Mouse (Mus musculus): ENCODE measurements at regions not wholly inside any gene's neighbourhood (a gene's known extent, or its start where the extent isn't known, plus 50 kb on each side); places are given as distances from the start of the nearest gene placed in this dataset.

GRCm38 (mm10) chr10:38458975-38459374 is 362.6 kb downstream of the Rfpl4b start:
- H3K27me3 ChIP-seq (ENCODE audit: control insufficient read depth, insufficient read depth, low read length), result no peaks in the 10 kb centered on the region
- H3K4me1 ChIP-seq (ENCODE audit: control insufficient read depth, insufficient read depth, low read length), result no peaks in the 10 kb centered on the region
- no peak overlapping the region for H3K4me2 ChIP-seq
- no peak for ATAC-seq (replicated peaks; ENCODE audit: insufficient number of reproducible peaks, low FRiP score, low TSS enrichment)
- H3K9me3 ChIP-seq (replicated peaks; ENCODE audit: control insufficient read depth, low read length), result no peaks in the 10 kb centered on the region
- no peak overlapping the region for H3K27ac ChIP-seq (ENCODE audit: low read depth, low read length)
- no peak overlapping the region for H3K4me3 ChIP-seq (ENCODE audit: low read depth, low read length)
- WGBS (ENCODE audit: insufficient replicate concordance), result 71% methylated on average over 3 of the region's 3 CpGs
- H3K9ac ChIP-seq (ENCODE audit: low read depth, low read length), result no peak overlapping the region
- no peaks in the 10 kb centered on the region for H3K36me3 ChIP-seq (ENCODE audit: control insufficient read depth, insufficient read depth, low read length)

GRCm38 (mm10) chr10:38458424-38458823 is 363.2 kb downstream of the Rfpl4b start:
- ATAC-seq (replicated peaks; ENCODE audit: insufficient number of reproducible peaks, low FRiP score, low TSS enrichment), result no peak
- Histone ChIP-seq H3K27ac (ENCODE audit: low read depth, low read length) (no peak overlapping the region), H3K4me3 (ENCODE audit: low read depth, low read length) (no peak overlapping the region), H3K36me3 (ENCODE audit: control insufficient read depth, insufficient read depth, low read length) (no peaks in the 10 kb centered on the region), H3K9ac (ENCODE audit: low read depth, low read length) (no peak overlapping the region), H3K4me2 (no peak overlapping the region), H3K27me3 (ENCODE audit: control insufficient read depth, insufficient read depth, low read length) (no peaks in the 10 kb centered on the region), H3K4me1 (ENCODE audit: control insufficient read depth, insufficient read depth, low read length) (no peaks in the 10 kb centered on the region), H3K9me3 (replicated peaks; ENCODE audit: control insufficient read depth, low read length) (no peaks in the 10 kb centered on the region)
- WGBS (ENCODE audit: insufficient replicate concordance), result 71% methylated on average over 3 of the region's 3 CpGs

- Histone ChIP-seq H3K9me3 (replicated peaks; ENCODE audit: control insufficient read depth, low read length) (no peaks in the 10 kb centered on the region), H3K4me1 (ENCODE audit: control insufficient read depth, insufficient read depth, low read length) (no peaks in the 10 kb centered on the region), H3K27me3 (ENCODE audit: control insufficient read depth, insufficient read depth, low read length) (no peaks in the 10 kb centered on the region), H3K4me2 (no peak overlapping the region), H3K4me3 (ENCODE audit: low read depth, low read length) (no peak overlapping the region), H3K9ac (ENCODE audit: low read depth, low read length) (no peak overlapping the region), H3K36me3 (ENCODE audit: control insufficient read depth, insufficient read depth, low read length) (no peaks in the 10 kb centered on the region), H3K27ac (ENCODE audit: low read depth, low read length) (no peak overlapping the region)
- no peak for ATAC-seq (replicated peaks; ENCODE audit: insufficient number of reproducible peaks, low FRiP score, low TSS enrichment)
These were observed 364.8 kb downstream of the Rfpl4b start for GRCm38 (mm10) chr10:38456786-38457185.

DNA sequence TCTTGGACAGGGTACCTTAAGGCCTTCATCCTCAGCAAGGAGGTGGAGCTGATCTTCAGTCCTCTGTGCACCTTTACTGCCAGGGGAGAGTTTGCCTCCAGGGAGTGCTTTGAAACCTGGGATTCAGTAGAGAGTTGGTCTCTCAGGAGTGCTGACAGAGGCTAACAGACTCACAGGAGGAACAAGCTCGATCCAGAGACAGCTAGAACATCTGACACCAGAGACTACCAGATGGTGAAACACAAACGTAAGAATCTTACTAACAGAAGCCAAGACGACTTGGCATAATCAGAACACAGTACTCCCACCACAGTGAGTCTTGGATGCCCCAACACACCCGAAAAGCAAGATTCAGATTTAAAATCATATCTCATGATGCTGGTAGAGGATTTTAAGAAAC is 372.3 kb downstream of the Rfpl4b start:
- H3K9me3 ChIP-seq (replicated peaks; ENCODE audit: control insufficient read depth, low read length), result no peaks in the 10 kb centered on the region
- H3K36me3 ChIP-seq (ENCODE audit: control insufficient read depth, insufficient read depth, low read length), result no peaks in the 10 kb centered on the region
- no peaks in the 10 kb centered on the region for H3K4me1 ChIP-seq (ENCODE audit: control insufficient read depth, insufficient read depth, low read length)
- H3K4me3 ChIP-seq (ENCODE audit: low read depth, low read length), result no peak overlapping the region
- H3K4me2 ChIP-seq, result no peak overlapping the region
- no peak for ATAC-seq (replicated peaks; ENCODE audit: insufficient number of reproducible peaks, low FRiP score, low TSS enrichment)
- no peak overlapping the region for H3K27ac ChIP-seq (ENCODE audit: low read depth, low read length)
- 77% methylated on average over 4 of the region's 4 CpGs for WGBS (ENCODE audit: insufficient replicate concordance)
- H3K9ac ChIP-seq (ENCODE audit: low read depth, low read length), result no peak overlapping the region
- H3K27me3 ChIP-seq (ENCODE audit: control insufficient read depth, insufficient read depth, low read length), result no peaks in the 10 kb centered on the region

DNA sequence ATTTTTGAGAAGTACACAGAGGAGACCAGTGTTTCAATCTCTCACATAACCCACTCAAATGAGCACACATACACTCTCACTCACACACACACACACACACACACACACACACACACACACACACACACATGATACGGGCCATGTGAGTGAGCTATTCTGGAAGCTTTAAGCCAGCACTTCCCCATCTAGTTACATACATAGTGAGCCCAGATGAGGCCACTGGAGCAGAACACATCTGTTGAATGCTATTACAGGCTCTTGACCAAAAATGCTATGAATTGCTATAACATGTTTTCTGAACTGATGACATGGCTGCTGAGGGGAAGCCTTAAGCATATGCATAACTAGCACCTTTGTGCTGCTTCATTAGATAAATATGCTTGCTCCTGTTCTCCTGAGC is 373.9 kb downstream of the Rfpl4b start:
- Histone ChIP-seq H3K27ac (ENCODE audit: low read depth, low read length) (no peak overlapping the region), H3K36me3 (ENCODE audit: control insufficient read depth, insufficient read depth, low read length) (no peaks in the 10 kb centered on the region), H3K9ac (ENCODE audit: low read depth, low read length) (no peak overlapping the region), H3K9me3 (replicated peaks; ENCODE audit: control insufficient read depth, low read length) (no peaks in the 10 kb centered on the region), H3K4me1 (ENCODE audit: control insufficient read depth, insufficient read depth, low read length) (no peaks in the 10 kb centered on the region), H3K4me3 (ENCODE audit: low read depth, low read length) (no peak overlapping the region), H3K4me2 (no peak overlapping the region), H3K27me3 (ENCODE audit: control insufficient read depth, insufficient read depth, low read length) (no peaks in the 10 kb centered on the region)
- ATAC-seq (replicated peaks; ENCODE audit: insufficient number of reproducible peaks, low FRiP score, low TSS enrichment), result no peak
- 95% methylated on average over 1 of the region's 1 CpGs for WGBS (ENCODE audit: insufficient replicate concordance)

- no peaks in the 10 kb centered on the region for H3K36me3 ChIP-seq (ENCODE audit: control insufficient read depth, insufficient read depth, low read length)
- H3K27ac ChIP-seq (ENCODE audit: low read depth, low read length), result no peak overlapping the region
These were observed 374.3 kb downstream of the Rfpl4b start for GRCm38 (mm10) chr10:38447256-38447655.

GRCm38 (mm10) chr10:38439286-38439685 is 382.3 kb downstream of the Rfpl4b start:
- H3K9ac ChIP-seq (ENCODE audit: low read depth, low read length), result no peak overlapping the region
- no peak overlapping the region for H3K4me3 ChIP-seq (ENCODE audit: low read depth, low read length)
- H3K4me2 ChIP-seq, result no peak overlapping the region
- no peaks in the 10 kb centered on the region for H3K27me3 ChIP-seq (ENCODE audit: control insufficient read depth, insufficient read depth, low read length)
- ATAC-seq (replicated peaks; ENCODE audit: insufficient number of reproducible peaks, low FRiP score, low TSS enrichment), result no peak
- no peaks in the 10 kb centered on the region for H3K9me3 ChIP-seq (replicated peaks; ENCODE audit: control insufficient read depth, low read length)
- H3K27ac ChIP-seq (ENCODE audit: low read depth, low read length), result no peak overlapping the region
- 90% methylated on average over 2 of the region's 2 CpGs for WGBS (ENCODE audit: insufficient replicate concordance)
- no peaks in the 10 kb centered on the region for H3K36me3 ChIP-seq (ENCODE audit: control insufficient read depth, insufficient read depth, low read length)
- no peaks in the 10 kb centered on the region for H3K4me1 ChIP-seq (ENCODE audit: control insufficient read depth, insufficient read depth, low read length)

More at GRCm38 (mm10) chr10:38447256-38447655, 374.3 kb downstream of the Rfpl4b start:
- Histone ChIP-seq H3K9ac (ENCODE audit: low read depth, low read length) (no peak overlapping the region), H3K4me3 (ENCODE audit: low read depth, low read length) (no peak overlapping the region), H3K4me1 (ENCODE audit: control insufficient read depth, insufficient read depth, low read length) (no peaks in the 10 kb centered on the region), H3K9me3 (replicated peaks; ENCODE audit: control insufficient read depth, low read length) (no peaks in the 10 kb centered on the region), H3K4me2 (no peak overlapping the region), H3K27me3 (ENCODE audit: control insufficient read depth, insufficient read depth, low read length) (no peaks in the 10 kb centered on the region)
- no peak for ATAC-seq (replicated peaks; ENCODE audit: insufficient number of reproducible peaks, low FRiP score, low TSS enrichment)

DNA sequence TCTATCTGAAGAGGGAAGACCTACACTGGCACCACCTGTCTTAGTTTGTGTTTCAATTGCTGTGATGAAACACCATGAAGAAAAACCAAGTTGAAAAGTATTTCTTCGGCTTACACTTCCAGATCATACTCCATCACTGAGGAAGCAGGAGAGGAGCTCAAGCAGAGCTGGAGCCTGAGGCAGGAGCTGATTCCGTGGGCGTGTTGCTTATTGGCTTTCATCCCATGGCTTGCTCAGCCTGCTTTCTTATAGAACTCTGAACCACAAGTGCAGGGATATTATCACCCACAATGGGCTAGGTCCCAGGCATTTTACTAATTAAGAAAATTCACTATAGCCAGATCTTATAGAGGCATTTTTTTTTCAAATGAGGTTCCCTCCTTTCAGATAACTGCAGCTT is 384.7 kb downstream of the Rfpl4b start:
- no peaks in the 10 kb centered on the region for H3K27me3 ChIP-seq (ENCODE audit: control insufficient read depth, insufficient read depth, low read length)
- no peak overlapping the region for H3K27ac ChIP-seq (ENCODE audit: low read depth, low read length)
- H3K36me3 ChIP-seq (ENCODE audit: control insufficient read depth, insufficient read depth, low read length), result no peaks in the 10 kb centered on the region
- H3K9ac ChIP-seq (ENCODE audit: low read depth, low read length), result no peak overlapping the region
- H3K4me1 ChIP-seq (ENCODE audit: control insufficient read depth, insufficient read depth, low read length), result no peaks in the 10 kb centered on the region
- WGBS (ENCODE audit: insufficient replicate concordance), result 83% methylated on average over 3 of the region's 3 CpGs
- H3K9me3 ChIP-seq (replicated peaks; ENCODE audit: control insufficient read depth, low read length), result no peaks in the 10 kb centered on the region
- ATAC-seq (replicated peaks; ENCODE audit: insufficient number of reproducible peaks, low FRiP score, low TSS enrichment), result no peak
- no peak overlapping the region for H3K4me2 ChIP-seq
- no peak overlapping the region for H3K4me3 ChIP-seq (ENCODE audit: low read depth, low read length)

- Histone ChIP-seq H3K9ac (ENCODE audit: low read depth, low read length) (no peak overlapping the region), H3K4me3 (ENCODE audit: low read depth, low read length) (no peak overlapping the region), H3K36me3 (ENCODE audit: control insufficient read depth, insufficient read depth, low read length) (no peaks in the 10 kb centered on the region), H3K9me3 (replicated peaks; ENCODE audit: control insufficient read depth, low read length) (no peaks in the 10 kb centered on the region), H3K4me2 (no peak overlapping the region), H3K4me1 (ENCODE audit: control insufficient read depth, insufficient read depth, low read length) (no peaks in the 10 kb centered on the region), H3K27ac (ENCODE audit: low read depth, low read length) (no peak overlapping the region), H3K27me3 (ENCODE audit: control insufficient read depth, insufficient read depth, low read length) (no peaks in the 10 kb centered on the region)
- ATAC-seq (replicated peaks; ENCODE audit: insufficient number of reproducible peaks, low FRiP score, low TSS enrichment), result no peak
- 84% methylated on average over 3 of the region's 3 CpGs for WGBS (ENCODE audit: insufficient replicate concordance)
These were observed 400.0 kb downstream of the Rfpl4b start for GRCm38 (mm10) chr10:38421541-38421940.

Measured in heart, embryonic 11.5 days (tissue).